Mouse (Mus musculus) thymus, postnatal 36 days (tissue): Measurements from ENCODE around the gene Defa37.
"Not testable (repeated sequence)": the region's sequence is repeated elsewhere in the genome, so short reads cannot be mapped to it uniquely, and the experiment has no call there.

Source experiments
- DNase-seq, 2 experiments: peaks; one replicate each; pipeline ENCODE4 v3.0.0; 2022; ENCODE audit warnings: mixed read lengths in 2 of 2

The Defa37 gene

DNA sequence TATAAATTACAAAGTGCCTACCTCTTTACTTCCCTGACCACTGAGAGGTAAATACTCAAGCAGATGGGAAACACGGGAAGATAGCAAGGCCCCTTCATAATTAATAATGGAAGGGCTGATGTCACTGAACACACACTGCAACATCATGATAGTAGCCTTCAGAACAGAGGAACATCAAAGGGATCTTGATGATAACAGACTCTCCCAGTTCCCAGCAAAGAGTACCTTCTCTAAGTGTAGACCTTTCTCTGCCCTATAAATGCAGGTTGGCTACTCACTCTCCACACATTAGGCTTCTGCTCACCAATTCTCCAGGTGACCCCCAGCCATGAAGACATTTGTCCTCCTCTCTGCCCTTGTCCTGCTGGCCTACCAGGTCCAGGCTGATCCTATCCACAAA, at the start of gene Defa37:
Gene Defa37, plus strand, starts transcription at position 301 of the 400 bp plus-strand sequence.
- not testable (repeated sequence) for DNase-seq

DNA sequence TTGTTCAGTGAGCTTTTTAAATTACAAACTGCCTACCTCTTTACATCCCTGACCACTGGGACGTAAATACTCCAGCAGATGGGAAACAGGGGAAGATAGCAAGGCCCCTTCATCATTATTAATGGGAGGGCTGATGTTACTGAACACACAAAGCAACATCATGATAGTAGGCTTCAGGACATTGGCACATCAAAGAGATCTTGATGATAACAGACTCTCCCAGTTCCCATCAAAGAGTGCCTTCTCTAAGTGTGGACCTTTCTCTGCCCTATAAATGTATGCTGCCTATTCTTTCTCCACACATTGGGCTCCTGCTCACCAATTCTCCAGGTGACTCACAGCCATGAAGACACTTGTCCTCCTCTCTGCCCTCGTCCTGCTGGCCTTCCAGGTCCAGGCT, 36.5 kb upstream of the Defa37 start, which contains the start of gene Defa32:
Gene Defa32, plus strand, starts transcription at position 301 of the 400 bp plus-strand sequence.
- not testable (repeated sequence) for DNase-seq

DNA sequence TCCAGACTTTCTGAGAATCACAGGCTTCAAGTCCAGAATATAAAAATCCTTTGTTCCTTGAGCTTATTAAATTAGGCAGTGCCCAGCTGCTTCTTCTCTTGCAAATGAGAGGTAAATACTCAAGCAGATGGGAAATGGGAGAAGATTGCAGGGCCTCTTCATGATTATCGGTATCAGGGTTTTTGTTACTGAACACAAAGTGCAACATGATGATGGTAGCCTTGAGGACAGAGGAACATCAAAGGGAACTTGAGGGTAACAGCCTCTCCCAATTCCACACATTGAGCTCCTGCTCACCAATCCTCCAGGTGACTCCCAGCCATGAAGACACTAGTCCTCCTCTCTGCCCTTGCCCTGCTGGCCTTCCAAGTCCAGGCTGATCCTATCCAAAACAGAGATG, 17.5 kb downstream of the Defa37 start, which contains the start of gene Defa28:
Gene Defa28, plus strand, starts transcription at position 301 of the 400 bp plus-strand sequence.
- DNase-seq: not testable (repeated sequence)

DNA sequence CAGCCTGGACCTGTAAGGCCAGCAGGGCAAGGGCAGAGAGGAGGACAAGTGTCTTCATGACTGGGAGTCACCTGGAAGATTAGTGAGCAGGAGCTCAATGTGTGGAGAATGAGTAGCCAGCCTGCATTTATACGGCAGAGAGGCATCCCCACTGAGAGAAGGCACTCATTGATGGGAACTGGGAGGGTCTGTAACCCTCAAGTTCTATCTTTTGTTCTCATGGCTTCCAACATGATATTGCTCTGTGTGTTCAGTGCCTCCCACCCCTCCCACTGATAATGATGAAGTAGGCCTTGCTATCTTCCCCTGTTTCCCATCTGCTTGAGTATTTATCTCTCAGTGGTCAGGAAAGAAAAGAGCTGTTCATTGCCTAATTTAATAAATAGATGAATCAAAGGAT, 29.2 kb downstream of the Defa37 start, which contains the start of gene Gm7861:
Gene Gm7861, minus strand, starts transcription at position 101 of the 400 bp plus-strand sequence.
- not testable (repeated sequence) for DNase-seq
